Mouse (Mus musculus) MEL (cell line): ENCODE measurements at regions not wholly inside any gene's neighbourhood (a gene's known extent, or its start where the extent isn't known, plus 50 kb on each side); places are given as distances from the start of the nearest gene placed in this dataset.

Experiments
- DNase-seq: peaks from one replicate; pipeline ENCODE4 v3.0.0; 2011; ENCODE audit warnings: low read depth, low spot score
- H3K27ac ChIP-seq: 2 replicates; pipeline ENCODE4 v1.5.1; 2012; ENCODE audit warnings: low read depth, mild to moderate bottlenecking, control low read depth, low read length, moderate library complexity; ENCODE audit not compliant: control insufficient read depth
- H3K27me3 ChIP-seq, 2 experiments: fragments of 150-350 bp in 1 of 2; sonication (generic) in 1 of 2; 2 replicates each; pipeline ENCODE4 v1.6.1; 2012; ENCODE audit warnings: low read length in 2 of 2, mild to moderate bottlenecking in 2 of 2, improper control_type of control experiment in 1 of 2, moderate library complexity in 1 of 2; ENCODE audit not compliant: insufficient read depth in 2 of 2, control insufficient read depth in 1 of 2
- H3K36me3 ChIP-seq, 2 experiments: 2 replicates each; pipeline ENCODE4 v1.6.1; 2012 to 2014; ENCODE audit warnings: low read length in 2 of 2, improper control_type of control experiment in 1 of 2, inconsistent platforms in 1 of 2, mild to moderate bottlenecking in 1 of 2; ENCODE audit not compliant: insufficient read depth in 2 of 2, control insufficient read depth in 1 of 2
- H3K4me1 ChIP-seq, 2 experiments: fragments of 150-350 bp in 1 of 2; sonication (generic) in 1 of 2; 2 replicates each; pipeline ENCODE4 v1.6.1; 2012; ENCODE audit warnings: low read length in 2 of 2, improper control_type of control experiment in 1 of 2, mild to moderate bottlenecking in 1 of 2; ENCODE audit not compliant: insufficient read depth in 2 of 2, control insufficient read depth in 1 of 2
- H3K4me3 ChIP-seq, 2 experiments: fragments of 150-350 bp in 1 of 2; sonication (generic) in 1 of 2; 2 replicates each; pipeline ENCODE4 v1.5.1; 2012; ENCODE audit warnings: low read depth in 2 of 2, low read length in 2 of 2, mild to moderate bottlenecking in 2 of 2, moderate library complexity in 2 of 2, control low read depth in 1 of 2, improper control_type of control experiment in 1 of 2; ENCODE audit not compliant: control insufficient read depth in 1 of 2, insufficient read depth in 1 of 2
- H3K79me2 ChIP-seq: 2 replicates; pipeline ENCODE4 v1.6.1; 2012; ENCODE audit warnings: mild to moderate bottlenecking, low read length, moderate library complexity; ENCODE audit not compliant: control insufficient read depth, poor library complexity, insufficient read depth
- H3K9ac ChIP-seq: 2 replicates; pipeline ENCODE4 v1.6.1; 2012; ENCODE audit warnings: low read depth, mild to moderate bottlenecking, control low read depth, low read length, moderate library complexity; ENCODE audit not compliant: control insufficient read depth, poor library complexity, severe bottlenecking
- H3K9me3 ChIP-seq: fragments of 150-350 bp; sonication (generic); replicated peaks from 2 replicates; pipeline ENCODE4 v1.6.1; 2012; ENCODE audit warnings: mild to moderate bottlenecking, low read length, improper control_type of control experiment, moderate library complexity; ENCODE audit not compliant: insufficient read depth
- BHLHE40 ChIP-seq: IDR thresholded peaks from 2 replicates; pipeline ENCODE4 v1.6.1; 2012; ENCODE audit warnings: low read depth, mild to moderate bottlenecking, inconsistent platforms, low read length, improper control_type of control experiment, borderline replicate concordance
- CHD2 ChIP-seq: IDR thresholded peaks from 2 replicates; pipeline ENCODE4 v1.6.1; 2011; ENCODE audit warnings: low read length, improper control_type of control experiment
- CTCF ChIP-seq, 3 experiments: IDR thresholded peaks in 2 of 3; conservative IDR thresholded peaks in 1 of 3; 2 replicates each; pipeline ENCODE4 v1.5.1; 2011 to 2012; ENCODE audit warnings: low read length in 3 of 3, low read depth in 2 of 3, mild to moderate bottlenecking in 2 of 3, improper control_type of control experiment in 1 of 3, inconsistent platforms in 1 of 3, mixed read lengths in 1 of 3, moderate library complexity in 1 of 3; ENCODE audit not compliant: control insufficient read depth in 1 of 3, insufficient read depth in 1 of 3, poor library complexity in 1 of 3, severe bottlenecking in 1 of 3
- E2F4 ChIP-seq: IDR thresholded peaks from 2 replicates; pipeline ENCODE4 v1.6.1; 2011; ENCODE audit warnings: low read depth, low read length, improper control_type of control experiment, borderline replicate concordance
- ETS1 ChIP-seq: IDR thresholded peaks from 2 replicates; pipeline ENCODE4 v1.6.1; 2012; ENCODE audit warnings: low read depth, mild to moderate bottlenecking, inconsistent platforms, low read length, improper control_type of control experiment, moderate library complexity
- GABPA ChIP-seq: IDR thresholded peaks from 2 replicates; pipeline ENCODE4 v1.6.1; 2012; ENCODE audit warnings: low read depth, mild to moderate bottlenecking, inconsistent platforms, low read length, improper control_type of control experiment, moderate library complexity
- MAFK ChIP-seq: IDR thresholded peaks from 2 replicates; pipeline ENCODE4 v1.6.1; 2011; ENCODE audit warnings: low read depth, mild to moderate bottlenecking, low read length, improper control_type of control experiment, borderline replicate concordance
- MAX ChIP-seq: IDR thresholded peaks from 2 replicates; pipeline ENCODE4 v1.6.1; 2011; ENCODE audit warnings: low read length, improper control_type of control experiment
- MXI1 ChIP-seq: IDR thresholded peaks from 2 replicates; pipeline ENCODE4 v1.6.1; 2011; ENCODE audit warnings: mild to moderate bottlenecking, low read depth, low read length, improper control_type of control experiment
- MYB ChIP-seq: IDR thresholded peaks from 2 replicates; pipeline ENCODE4 v1.6.1; 2011; ENCODE audit warnings: mild to moderate bottlenecking, low read depth, low read length, improper control_type of control experiment
- MYC ChIP-seq: IDR thresholded peaks from 2 replicates; pipeline ENCODE4 v1.6.1; 2011; ENCODE audit warnings: low read depth, mild to moderate bottlenecking, low read length, improper control_type of control experiment, moderate library complexity
- NELFE ChIP-seq: IDR thresholded peaks from 2 replicates; pipeline ENCODE4 v1.6.1; 2011; ENCODE audit warnings: low read depth, low read length, improper control_type of control experiment
- NRF1 ChIP-seq: IDR thresholded peaks from 2 replicates; pipeline ENCODE4 v1.6.1; 2014; ENCODE audit warnings: low read depth, mild to moderate bottlenecking, inconsistent platforms, low read length, improper control_type of control experiment, moderate library complexity; ENCODE audit not compliant: poor library complexity, insufficient read depth, severe bottlenecking
- POLR2AphosphoS2 ChIP-seq: IDR thresholded peaks from 2 replicates; pipeline ENCODE4 v1.6.1; 2011; ENCODE audit warnings: low read length, improper control_type of control experiment
- POLR2AphosphoS5 ChIP-seq: IDR thresholded peaks from 2 replicates; pipeline ENCODE4 v1.6.1; 2012; ENCODE audit warnings: low read depth, borderline replicate concordance, mild to moderate bottlenecking, inconsistent platforms, low read length, moderate library complexity, mixed read lengths
- RAD21 ChIP-seq: IDR thresholded peaks from 2 replicates; pipeline ENCODE4 v1.6.1; 2011; ENCODE audit warnings: mild to moderate bottlenecking, low read depth, low read length, improper control_type of control experiment
- RCOR1 ChIP-seq: IDR thresholded peaks from 2 replicates; pipeline ENCODE4 v1.6.1; 2012; ENCODE audit warnings: low read depth, mild to moderate bottlenecking, inconsistent platforms, low read length, improper control_type of control experiment
- SMC3 ChIP-seq: IDR thresholded peaks from 2 replicates; pipeline ENCODE4 v1.6.1; 2011; ENCODE audit warnings: low read depth, low read length, improper control_type of control experiment
- TAL1 ChIP-seq: IDR thresholded peaks from 2 replicates; pipeline ENCODE4 v1.6.1; 2012; ENCODE audit warnings: mild to moderate bottlenecking, inconsistent platforms, low read length, moderate library complexity, mixed read lengths
- TBP ChIP-seq: IDR thresholded peaks from 2 replicates; pipeline ENCODE4 v1.8.0; 2011; ENCODE audit warnings: low read depth, low read length, improper control_type of control experiment
- UBTF ChIP-seq: IDR thresholded peaks from 2 replicates; pipeline ENCODE4 v1.6.1; 2012; ENCODE audit warnings: low read depth, mild to moderate bottlenecking, inconsistent platforms, low read length, improper control_type of control experiment, moderate library complexity, borderline replicate concordance; ENCODE audit not compliant: insufficient read depth
- USF1 ChIP-seq: IDR thresholded peaks from 2 replicates; pipeline ENCODE4 v1.6.1; 2014; ENCODE audit warnings: low read depth, mild to moderate bottlenecking, inconsistent platforms, low read length, improper control_type of control experiment, moderate library complexity
- ZC3H11A ChIP-seq: IDR thresholded peaks from 2 replicates; pipeline ENCODE4 v1.6.1; 2012; ENCODE audit warnings: low read depth, mild to moderate bottlenecking, inconsistent platforms, low read length, improper control_type of control experiment
- ZKSCAN1 ChIP-seq: IDR thresholded peaks from 2 replicates; pipeline ENCODE4 v1.6.1; 2012; ENCODE audit warnings: low read depth, mild to moderate bottlenecking, inconsistent platforms, low read length, improper control_type of control experiment, moderate library complexity
- ZNF384 ChIP-seq: IDR thresholded peaks from 2 replicates; pipeline ENCODE4 v1.6.1; 2012; ENCODE audit warnings: low read depth, mild to moderate bottlenecking, inconsistent platforms, low read length, improper control_type of control experiment

- no peaks in the 10 kb centered on the region for H3K4me1 ChIP-seq
- H3K27me3 ChIP-seq: no peaks in the 10 kb centered on the region
- no peaks in the 10 kb centered on the region for H3K79me2 ChIP-seq
- no peaks in the 10 kb centered on the region for H3K36me3 ChIP-seq
- H3K4me3 ChIP-seq: no peak overlapping the region
- DNase-seq: no peak
- H3K27ac ChIP-seq: no peak overlapping the region
- no peak for TF ChIP-seq CTCF (IDR thresholded peaks at IDR 0.05 in 2 of 3, conservative IDR thresholded peaks at IDR 0.05 in 1 of 3; ENCODE audit: control insufficient read depth in 1 of 3, insufficient read depth in 1 of 3, low read depth in 2 of 3, low read length in 3 of 3, poor library complexity in 1 of 3, severe bottlenecking in 1 of 3)
- TF ChIP-seq CHD2: no peak
- TF ChIP-seq RAD21: no peak
- H3K9ac ChIP-seq: no peak overlapping the region
- no peaks in the 10 kb centered on the region for H3K9me3 ChIP-seq
These were observed 1403.2 kb downstream of the Epha7 start for GRCm38 (mm10) chr4:30216086-30216485.

GRCm38 (mm10) chr4:30227139-30227538 is 1414.2 kb downstream of the Epha7 start:
- Histone ChIP-seq H3K9ac (no peak overlapping the region), H3K27me3 (no peaks in the 10 kb centered on the region), H3K9me3 (no peaks in the 10 kb centered on the region), H3K36me3 (no peaks in the 10 kb centered on the region), H3K27ac (no peak overlapping the region), H3K4me3 (no peak overlapping the region), H3K79me2 (no peaks in the 10 kb centered on the region), H3K4me1 (no peaks in the 10 kb centered on the region)
- DNase-seq: no peak
- no peak for TF ChIP-seq RCOR1
- no peak for TF ChIP-seq MAX
- TF ChIP-seq SMC3: no peak
- no peak for TF ChIP-seq MAFK
- no peak for TF ChIP-seq POLR2AphosphoS5
- TF ChIP-seq MYB: no peak
- TF ChIP-seq TAL1: no peak
- TF ChIP-seq CHD2: no peak
- TF ChIP-seq MXI1: no peak
- TF ChIP-seq ZKSCAN1: no peak
- no peak for TF ChIP-seq MYC
- no peak for TF ChIP-seq TBP

- Histone ChIP-seq H3K4me3 (no peak overlapping the region), H3K79me2 (no peaks in the 10 kb centered on the region), H3K9me3 (no peaks in the 10 kb centered on the region), H3K27ac (no peak overlapping the region), H3K36me3 (no peaks in the 10 kb centered on the region), H3K4me1 (no peaks in the 10 kb centered on the region), H3K27me3 (no peaks in the 10 kb centered on the region), H3K9ac (no peak overlapping the region)
- DNase-seq: no peak
- TF ChIP-seq E2F4 (no peak), SMC3 (no peak), NELFE (no peak), MAX (no peak), NRF1 (no peak), UBTF (no peak), ZKSCAN1 (no peak), POLR2AphosphoS2 (no peak), ZC3H11A (no peak), BHLHE40 (no peak), CHD2 (no peak), MYB (no peak), ZNF384 (no peak), ETS1 (no peak), MXI1 (no peak), GABPA (no peak), USF1 (no peak)
These were observed 1449.2 kb downstream of the Epha7 start for GRCm38 (mm10) chr4:30262101-30262500.
